Mouse (Mus musculus): ENCODE results near the gene Plpp7.

DNA sequence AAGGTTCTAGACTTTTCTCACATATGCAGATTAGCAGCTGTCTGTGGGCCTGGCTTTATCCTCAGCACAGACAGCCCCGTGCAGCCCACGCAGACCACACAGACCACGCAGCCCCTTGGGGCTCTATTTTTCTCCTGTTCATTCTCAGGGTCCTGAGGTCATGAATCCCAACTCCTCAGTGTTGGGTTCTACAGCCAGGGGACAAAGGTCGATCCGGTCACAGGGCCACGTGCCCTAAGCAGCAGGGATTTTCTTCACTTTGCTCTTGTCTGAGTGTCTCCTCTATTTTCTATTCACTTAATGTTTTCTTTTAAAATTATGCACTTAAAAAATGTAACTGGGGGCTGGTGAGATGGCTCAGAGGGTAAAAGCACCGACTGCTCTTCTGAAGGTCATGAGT is 20.0 kb upstream of the Plpp7 start:
- TF ChIP-seq CTCF (IDR thresholded peaks at IDR 0.05 in 2 of 3, conservative IDR thresholded peaks at IDR 0.05 in 1 of 3; ENCODE audit: control insufficient read depth in 1 of 3, insufficient read depth in 1 of 3, low read depth in 2 of 3, low read length in 3 of 3, poor library complexity in 1 of 3, severe bottlenecking in 1 of 3) (no peak), ELF1 (IDR thresholded peaks at IDR 0.05; ENCODE audit: low read depth, low read length) (no peak), USF1 (IDR thresholded peaks at IDR 0.05; ENCODE audit: low read depth, low read length) (no peak), ZC3H11A (IDR thresholded peaks at IDR 0.05; ENCODE audit: low read depth, low read length) (no peak), USF2 (IDR thresholded peaks at IDR 0.05; ENCODE audit: borderline replicate concordance in 1 of 2, insufficient read depth in 1 of 2, low read depth in 1 of 2, low read length in 2 of 2) (no peak), TAL1 (IDR thresholded peaks at IDR 0.05; ENCODE audit: low read length) (no peak), BHLHE40 (IDR thresholded peaks at IDR 0.05; ENCODE audit: borderline replicate concordance, low read depth, low read length) (no peak), CHD2 (IDR thresholded peaks at IDR 0.05; ENCODE audit: low read length) (no peak), E2F4 (IDR thresholded peaks at IDR 0.05; ENCODE audit: borderline replicate concordance, low read depth, low read length) (no peak)

All from MEL (cell line).